Mouse (Mus musculus) cerebellum, adult 2 months (tissue): ENCODE measurements around the gene Fbxl17.
A peak's percentile ranks its signal among the peaks of the same experiment; 100 is the strongest.

Source experiments
- CTCF ChIP-seq: fragments of 200-500 bp; IDR thresholded peaks from 2 replicates; pipeline ENCODE4 v1.5.1; 2011; ENCODE audit warnings: low read depth, mild to moderate bottlenecking, control low read depth, low read length, moderate library complexity, borderline replicate concordance; ENCODE audit not compliant: insufficient read depth
- POLR2A ChIP-seq: fragments of 200-500 bp; IDR thresholded peaks from 2 replicates; pipeline ENCODE4 v1.6.1; 2011; ENCODE audit warnings: low read length, control low read depth, borderline replicate concordance; ENCODE audit not compliant: insufficient read depth

DNA sequence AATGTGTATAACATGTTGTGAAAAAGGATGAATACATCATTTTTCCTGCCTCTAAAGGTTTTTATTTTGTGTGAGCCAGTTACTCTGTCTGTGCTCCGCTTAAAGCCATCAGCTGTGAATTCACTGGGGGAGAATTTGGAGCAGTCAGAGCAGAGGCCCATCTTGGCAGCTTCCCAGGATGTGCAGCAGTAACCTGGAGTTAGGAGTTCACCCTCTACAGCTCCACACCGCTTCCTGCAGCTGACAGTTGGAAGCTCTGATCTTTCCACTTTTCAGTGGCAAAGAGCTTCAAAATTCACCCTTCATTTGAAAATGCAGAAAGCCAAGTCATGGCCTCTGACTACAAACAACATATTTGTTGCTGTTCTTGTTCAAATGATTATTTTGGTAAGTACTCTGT lies 212.4 kb downstream of the Fbxl17 start:
- 0 out of 2 replicates have a peak, but pooled peaks have one; percentile 8 for TF ChIP-seq CTCF
- no peak for TF ChIP-seq POLR2A
